Mouse (Mus musculus) v-Abl transformed pro-B cells (cell line): ENCODE measurements around the gene Mrps31.

Source experiments
- in situ Hi-C, 2 experiments: fragments of 400-800 bp; cut with MboI; formaldehyde crosslinking; loops; one replicate each; pipeline ENCODE4 v1.15.1; 2025; ENCODE audit not compliant: unreplicated experiment in 2 of 2

Mrps31 gene

DNA sequence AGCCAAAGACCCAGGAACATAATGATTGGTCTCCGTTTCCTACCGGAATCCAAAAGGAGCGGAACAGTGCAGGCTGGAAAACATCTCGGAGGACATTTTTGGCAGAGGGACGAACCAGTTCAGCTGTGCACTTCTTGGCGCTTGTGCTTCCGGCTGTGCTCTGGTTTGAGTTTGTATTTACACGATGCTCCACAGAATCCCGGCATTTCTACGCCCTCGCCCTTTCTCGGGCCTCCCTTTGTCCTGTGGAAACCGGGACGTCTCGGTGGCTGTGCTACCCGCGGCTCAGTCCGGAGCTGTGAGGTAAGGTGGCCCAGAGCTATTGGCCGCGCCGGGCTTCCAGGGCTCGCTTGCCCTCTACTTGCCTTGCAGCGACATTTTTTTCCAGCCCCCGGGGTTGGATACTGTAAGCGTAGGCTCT, at the start of gene Mrps31:
Mrps31 (plus strand) TSS at position 80 of the 421 bp plus-strand sequence.
- in situ Hi-C loops: loop anchor here in 1 of 2 experiments (5.0 kb wide), 1 partner anchor 214 kb away; no protein-coding TSS in a partner anchor

DNA sequence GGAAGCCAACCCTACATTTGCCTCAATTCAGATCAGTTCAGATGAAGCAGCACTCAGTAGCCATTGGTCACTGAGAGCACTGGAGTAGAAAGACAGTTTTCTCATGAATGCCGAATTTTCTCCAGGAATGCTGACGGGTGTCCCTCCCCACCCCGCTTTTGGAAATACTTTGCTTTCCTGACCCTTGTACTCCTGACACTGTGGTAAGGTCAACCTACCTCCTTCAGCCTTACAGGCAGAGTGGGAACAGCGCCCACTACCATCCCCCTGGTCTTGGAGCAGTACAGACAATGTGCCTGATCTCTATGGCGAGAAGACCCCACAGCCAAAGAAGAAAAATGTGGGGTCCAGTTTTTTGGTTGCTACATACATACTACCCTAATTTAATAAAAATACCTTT, 34.9 kb upstream of the Mrps31 start:
- in situ Hi-C loops: loop anchor here in 1 of 2 experiments (10.0 kb wide), 1 partner anchor 62 kb away; no protein-coding TSS in a partner anchor

DNA sequence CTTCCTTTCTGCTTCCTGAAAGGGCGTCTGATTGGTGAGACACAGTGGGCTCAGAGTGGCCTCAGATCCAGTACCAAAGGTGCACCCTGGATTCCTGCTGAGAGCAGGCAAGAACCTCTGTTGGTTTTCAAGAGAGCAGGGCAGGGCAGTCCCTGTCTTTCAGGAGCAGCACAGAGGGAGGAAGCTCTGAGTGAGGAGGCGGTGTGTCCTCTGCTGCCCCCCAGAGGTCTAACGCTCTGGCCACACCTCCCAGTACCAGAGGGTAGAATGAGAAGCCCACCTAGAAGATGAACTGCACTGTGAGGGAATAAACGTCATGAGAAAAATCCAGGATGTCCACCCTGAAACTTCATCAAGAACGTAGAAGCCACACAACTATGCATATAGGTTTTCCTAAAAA, 34.3 kb upstream of the Mrps31 start:
- in situ Hi-C loops: loop anchor here in 1 of 2 experiments (10.0 kb wide), 1 partner anchor 62 kb away; no protein-coding TSS in a partner anchor

DNA sequence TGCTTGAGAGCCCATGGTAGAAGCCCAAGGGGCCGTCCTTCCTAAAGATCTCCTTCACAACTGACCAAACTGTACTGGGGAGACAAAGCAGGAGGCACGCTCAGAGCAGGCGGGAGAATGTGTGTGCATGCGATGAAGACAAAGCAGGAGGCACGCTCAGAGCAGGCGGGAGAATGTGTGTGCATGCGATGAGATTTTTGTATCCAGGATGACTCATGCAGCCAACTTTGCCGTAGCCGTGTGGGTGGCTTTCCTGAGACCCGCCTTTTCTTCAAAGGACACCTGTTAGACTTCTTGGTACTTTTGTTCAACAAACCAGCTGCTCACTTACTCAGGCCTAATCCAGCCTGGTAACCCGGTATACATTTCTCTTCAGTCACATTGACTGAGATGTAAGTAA, 30.2 kb upstream of the Mrps31 start:
- in situ Hi-C loops: no loop called here

DNA sequence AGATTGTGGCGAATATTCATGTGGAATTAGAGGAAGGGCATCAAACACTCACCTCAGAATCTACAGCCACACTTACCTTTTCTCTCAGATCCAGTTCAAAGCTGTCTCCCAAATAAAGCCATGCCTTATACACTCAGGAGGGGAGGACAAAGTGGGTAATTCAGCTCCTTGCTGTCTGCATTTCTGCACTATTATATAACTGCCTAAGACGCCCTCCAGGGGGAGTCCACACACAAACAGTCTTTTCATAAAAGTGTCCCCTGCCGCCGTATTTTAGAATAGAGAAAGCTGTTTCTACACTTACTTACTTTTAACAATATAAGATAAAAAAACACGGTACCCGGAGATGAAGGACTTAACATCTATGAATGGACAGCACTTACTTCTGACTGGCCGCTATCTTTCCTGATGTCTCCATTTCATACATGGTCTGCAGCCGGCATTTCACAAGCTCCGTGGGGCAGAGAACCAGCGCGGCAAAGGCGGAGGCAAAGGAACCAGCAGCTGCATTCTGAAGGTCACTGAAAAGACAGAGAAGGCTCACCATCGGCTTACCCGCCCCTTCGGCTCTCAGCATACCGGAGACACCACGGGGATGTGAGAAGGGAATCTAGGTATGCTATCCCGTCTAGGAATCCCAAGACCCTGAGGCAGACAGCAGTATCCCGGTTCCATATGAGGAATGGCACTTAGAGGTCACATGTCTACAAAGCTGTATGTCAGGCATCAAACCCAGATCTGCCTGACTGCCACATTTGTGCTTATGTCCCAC, 28.2 kb upstream of the Mrps31 start:
- in situ Hi-C loops: no loop called here

DNA sequence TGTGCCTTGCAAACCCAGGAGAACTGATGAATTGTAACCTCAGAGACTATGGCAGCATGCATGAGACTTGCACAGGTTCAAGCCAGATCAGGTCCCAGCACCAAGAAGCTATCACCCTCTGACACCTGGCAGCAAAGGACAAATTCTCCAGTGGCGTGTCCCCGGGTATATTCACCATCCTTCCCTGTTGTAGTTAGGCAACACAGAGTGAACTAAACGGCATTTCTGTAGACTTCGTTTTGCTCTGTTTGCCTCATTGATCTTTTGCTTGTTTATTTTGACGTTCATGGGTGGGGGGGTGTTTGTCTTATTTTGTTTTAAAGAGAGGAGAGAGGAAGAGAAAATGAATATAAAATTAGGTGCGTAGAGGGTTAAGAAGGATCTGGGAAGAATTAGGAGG, 26.0 kb upstream of the Mrps31 start:
- in situ Hi-C loops: no loop called here

DNA sequence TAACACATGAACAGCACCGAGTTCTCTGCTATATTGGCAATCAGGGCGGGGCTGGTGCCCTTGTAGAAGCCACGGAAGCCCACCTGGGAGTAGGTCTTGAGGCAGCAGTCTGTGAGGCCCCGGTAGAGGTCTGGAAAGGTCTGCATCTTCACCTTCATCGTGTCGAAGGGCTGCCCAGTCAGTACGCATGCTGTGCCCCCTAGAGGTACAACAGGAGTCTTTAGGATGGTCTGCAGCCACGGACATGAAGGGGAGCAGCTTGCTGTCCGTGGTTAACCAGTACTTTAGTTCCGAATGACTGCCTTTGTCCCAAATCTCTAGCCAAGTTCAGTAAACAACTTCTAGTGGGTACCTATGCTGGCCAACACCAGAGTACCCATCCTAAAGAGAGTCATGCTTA, 21.3 kb upstream of the Mrps31 start:
- in situ Hi-C loops: no loop called here

DNA sequence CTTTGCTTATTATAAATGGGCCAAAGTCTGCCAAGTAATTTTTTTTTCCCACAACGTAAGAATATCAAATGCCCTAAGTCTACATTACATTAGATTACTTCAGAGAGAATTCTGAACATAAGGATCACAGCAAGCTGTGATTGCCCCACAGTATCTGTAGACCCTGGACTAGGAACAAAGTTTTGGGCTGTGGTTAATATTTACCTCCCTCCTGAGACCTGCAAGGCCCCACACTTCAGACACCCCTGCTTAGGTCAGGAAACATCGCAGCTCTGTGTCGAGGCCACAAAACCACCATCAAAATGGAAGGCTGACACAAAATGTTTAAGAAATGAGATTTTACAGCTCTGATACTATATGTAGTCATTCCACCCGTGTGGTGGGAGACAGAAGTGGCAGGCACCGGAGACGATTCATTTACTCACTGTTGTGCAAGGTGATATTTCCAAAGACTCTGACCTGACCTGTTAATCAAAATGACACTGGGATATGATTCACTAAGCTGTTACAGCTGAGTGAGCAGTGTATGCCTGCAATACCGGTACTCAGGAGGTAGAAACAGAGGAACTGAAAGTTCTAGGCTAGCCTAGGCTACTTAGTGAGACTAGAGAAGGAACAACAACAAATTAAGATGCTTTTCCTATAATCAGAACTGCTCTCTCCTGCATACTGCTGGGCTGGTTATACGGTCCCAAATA, 20.2 kb upstream of the Mrps31 start:
- in situ Hi-C loops: no loop called here

DNA sequence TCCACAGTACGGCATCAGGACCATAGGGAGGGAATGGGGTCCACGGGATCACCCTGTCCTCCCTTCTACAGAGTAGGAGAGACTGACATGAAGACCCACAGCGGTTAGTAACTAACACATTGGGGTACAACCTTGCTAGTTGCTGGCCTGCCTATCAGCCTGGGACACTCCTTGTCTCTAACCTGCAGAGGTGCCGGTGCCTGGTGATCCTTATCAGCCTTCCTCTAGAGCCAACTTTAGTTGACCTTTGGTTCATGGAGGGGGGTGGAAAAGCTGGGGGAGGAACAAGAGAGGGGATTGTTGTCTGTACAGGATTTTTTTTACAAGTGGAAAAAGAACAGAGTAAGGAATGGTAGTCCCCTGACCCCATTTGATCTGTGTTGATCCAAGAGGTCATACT, 16.7 kb upstream of the Mrps31 start:
- in situ Hi-C loops: no loop called here

DNA sequence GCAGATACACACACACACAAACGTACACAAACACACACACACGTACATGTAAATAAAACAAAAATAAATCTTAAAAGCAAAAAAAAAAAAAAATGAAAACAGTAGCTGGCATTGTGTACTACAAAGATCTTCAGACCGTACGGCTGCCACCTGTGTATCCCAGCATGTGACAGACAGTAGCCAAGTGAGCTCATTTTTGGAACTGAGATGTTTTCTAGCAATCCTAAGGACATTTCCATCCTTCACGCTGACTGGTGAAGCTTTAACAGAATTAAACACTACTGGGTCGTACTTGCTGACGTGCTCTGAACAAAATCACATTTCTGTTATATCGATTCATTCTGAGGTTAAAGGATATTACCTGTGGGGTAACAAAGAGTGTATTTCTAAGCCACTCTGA, 15.9 kb upstream of the Mrps31 start:
- in situ Hi-C loops: no loop called here

DNA sequence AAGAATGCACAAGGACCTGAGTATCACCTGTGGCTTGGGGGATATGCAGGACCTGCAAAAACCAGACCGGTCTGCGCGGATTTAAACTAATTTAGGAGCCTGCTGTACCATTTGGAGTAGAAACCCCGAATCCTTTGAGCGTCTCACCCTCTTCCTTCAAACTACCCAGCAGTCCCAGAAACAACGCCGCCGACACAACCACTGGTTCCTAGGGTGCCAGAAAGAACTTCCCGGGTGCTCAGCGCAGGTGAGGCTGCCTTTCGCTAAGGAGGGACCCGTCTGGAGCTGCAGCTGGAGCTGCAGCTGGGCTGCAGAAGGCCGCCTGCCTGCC, 13.4 kb upstream of the Mrps31 start:
- in situ Hi-C loops: no loop called here

DNA sequence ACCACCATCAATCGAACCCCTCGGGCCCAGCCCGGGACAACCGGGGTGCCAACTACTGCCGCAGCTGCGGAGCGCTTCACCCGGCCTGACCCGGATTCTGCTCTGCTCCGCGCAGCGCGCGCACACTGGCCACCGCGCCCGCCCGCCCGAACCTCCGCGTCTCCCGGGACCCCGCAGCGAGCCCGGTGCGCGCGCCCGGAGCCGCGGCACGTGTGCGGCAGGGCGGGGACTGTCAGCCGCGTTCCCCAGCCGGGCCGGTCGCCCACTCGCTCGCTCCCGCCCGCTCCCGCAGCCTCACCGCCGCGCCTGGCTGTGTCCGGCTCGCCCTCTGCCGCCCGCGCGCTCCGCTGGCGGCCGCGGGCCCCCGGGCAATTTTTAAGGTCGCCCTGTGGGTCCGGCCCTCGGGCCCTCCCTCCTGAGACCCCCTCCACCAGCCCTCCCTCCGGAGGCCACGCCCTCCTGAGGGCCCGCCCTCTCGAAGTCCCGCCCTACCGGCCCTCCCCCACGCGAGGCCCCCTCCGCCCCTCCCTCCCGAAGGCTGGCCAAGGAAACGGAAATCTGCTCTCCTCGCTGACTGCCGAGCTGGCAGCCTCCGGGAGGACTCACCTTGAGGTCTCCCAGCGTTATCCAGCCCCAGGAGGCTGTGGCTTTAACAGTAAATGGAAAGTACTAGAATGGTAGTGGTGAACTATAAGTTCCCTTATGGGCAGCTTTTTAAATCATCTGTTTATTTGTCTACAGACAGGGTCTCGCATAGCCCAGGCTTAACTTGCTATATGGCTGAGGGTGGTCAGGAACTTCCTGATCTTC, 12.8 kb upstream of the Mrps31 start, which contains the start of gene Slc25a15:
Slc25a15 (minus strand) TSS at position 456 of the 810 bp plus-strand sequence.
- in situ Hi-C loops: no loop called here

DNA sequence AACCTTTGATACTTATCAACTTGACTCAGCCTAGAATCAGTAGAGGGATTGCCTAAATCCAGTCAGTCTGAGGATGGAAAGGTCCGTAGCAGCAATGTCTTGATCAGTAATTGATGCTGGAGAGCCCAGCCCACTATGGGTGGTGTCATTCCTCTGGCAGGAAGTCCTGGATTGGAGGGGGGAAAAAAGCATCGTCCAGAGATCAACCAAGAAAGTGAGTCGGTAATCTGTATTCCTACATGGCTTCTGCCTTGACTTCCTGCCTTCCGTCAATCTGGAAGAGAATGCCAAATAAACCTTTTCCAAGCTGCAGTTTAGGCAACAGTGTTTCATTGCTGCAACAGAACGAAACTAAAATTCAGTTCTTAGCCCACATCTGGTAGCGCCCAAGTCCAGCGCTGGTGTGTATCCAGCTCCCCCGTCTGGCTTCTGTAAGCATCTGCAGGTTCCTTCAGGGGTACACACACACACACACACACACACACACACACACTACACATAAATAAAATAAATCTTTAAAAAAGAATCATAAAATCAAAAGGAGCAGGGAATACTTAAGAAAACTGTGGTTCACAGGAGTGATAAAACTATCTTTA, 11.8 kb upstream of the Mrps31 start:
- in situ Hi-C loops: no loop called here

DNA sequence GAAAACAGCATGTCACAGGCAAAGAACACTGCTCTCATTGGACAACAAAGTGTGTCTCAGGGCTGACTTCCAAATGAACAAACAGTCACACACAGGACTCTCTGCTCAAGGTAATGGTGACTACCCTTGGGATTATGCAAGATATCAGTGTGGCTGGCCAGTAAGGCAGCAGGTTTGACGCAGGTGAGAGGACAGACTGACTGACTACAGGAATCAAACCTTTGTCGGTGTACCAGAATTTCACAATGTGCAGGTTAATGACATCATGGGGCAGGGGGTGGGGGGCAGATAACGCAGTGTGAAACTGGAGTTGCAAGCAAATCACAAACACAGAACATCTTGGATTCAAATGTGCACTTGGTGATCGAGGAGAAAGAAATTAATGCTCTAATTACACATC, 10.6 kb upstream of the Mrps31 start:
- in situ Hi-C loops: no loop called here

DNA sequence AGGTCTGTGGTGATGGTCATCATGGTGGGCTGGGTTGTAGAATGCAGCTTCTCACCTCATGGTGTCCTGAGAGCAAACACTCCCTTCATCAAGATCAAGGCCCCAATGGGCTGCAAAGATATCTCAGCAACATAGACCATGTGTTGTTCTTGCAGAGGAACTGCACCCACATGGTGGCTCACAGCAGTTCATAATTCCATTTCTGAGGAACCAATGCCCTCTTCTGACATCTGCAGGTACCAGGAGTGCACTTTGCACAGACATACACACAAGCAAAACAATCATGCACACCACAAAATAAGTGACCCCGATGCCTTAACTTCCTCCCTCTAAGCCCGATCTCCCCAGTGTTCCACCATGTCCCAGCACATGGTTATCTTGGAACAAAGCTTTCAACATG, 7.9 kb upstream of the Mrps31 start:
- in situ Hi-C loops: no loop called here

DNA sequence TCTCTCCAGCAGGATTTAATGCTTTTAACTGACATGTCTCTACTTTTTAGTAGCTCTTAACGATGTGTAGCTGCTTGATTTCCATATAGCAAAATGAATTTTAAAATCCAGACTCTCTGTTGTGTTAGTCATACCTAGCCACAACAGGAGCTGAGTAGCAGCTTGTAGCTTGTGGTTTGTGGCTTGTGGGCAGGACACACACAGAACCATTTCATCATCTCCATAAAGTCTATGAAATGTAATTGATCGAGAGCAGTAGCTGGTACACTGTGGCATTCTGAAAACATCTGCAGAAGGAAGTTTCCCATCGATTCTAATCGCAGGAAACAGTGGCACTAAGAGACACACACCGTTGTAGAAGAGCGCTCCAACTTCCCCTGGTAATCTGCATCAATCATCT, 5.4 kb upstream of the Mrps31 start:
- in situ Hi-C loops: no loop called here

DNA sequence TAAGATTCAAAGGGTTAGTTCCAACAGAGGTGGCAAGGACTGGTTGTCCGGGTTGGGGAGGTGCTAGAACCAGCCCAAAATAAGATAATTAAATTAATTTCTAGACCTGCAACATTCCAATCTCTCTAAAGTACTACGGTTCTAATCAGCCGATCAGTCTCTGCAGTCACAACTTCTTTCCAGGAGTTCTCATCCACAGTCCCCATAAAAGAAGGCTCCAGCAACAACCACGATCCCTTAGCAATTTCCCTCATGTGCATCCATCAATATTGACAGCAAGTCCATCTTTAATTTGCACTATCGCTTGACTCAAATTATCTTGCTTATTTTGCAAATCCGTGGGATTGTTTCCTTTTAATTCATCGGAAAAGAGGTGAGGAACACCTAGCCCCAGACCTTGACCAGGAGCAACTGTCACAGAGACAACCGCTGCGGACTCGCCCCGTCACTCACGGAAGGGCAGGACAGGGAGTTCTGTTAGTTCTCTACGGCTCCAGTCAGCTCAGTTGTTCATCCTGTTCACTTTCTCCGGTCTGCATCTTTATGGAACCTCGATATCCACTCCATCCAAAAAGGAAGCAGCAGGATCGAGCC, 376 bp upstream of the Mrps31 start:
- in situ Hi-C loops: loop anchor here in 1 of 2 experiments (5.0 kb wide), 1 partner anchor 213 kb away; no protein-coding TSS in a partner anchor

DNA sequence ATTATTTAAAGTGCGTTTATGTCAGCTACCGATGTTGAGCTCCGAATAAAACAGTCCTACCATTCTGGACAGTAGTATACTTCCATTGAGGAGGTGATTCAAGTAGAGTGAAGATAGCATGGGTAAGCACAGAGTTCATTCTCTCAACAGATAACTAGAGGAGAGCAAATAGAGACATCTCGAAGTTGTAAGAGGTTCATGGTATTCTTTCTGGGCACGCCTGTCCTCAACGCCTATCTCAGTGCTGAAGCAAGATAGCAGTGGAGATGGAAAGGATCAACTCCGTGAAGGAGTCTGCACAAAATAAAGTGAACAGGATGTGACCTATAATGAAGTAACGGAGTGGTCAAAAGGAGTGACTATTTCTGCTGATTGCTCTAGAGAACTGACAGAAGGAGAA, 810 bp downstream of the Mrps31 start:
- in situ Hi-C loops: loop anchor here in 1 of 2 experiments (5.0 kb wide), 1 partner anchor 215 kb away; no protein-coding TSS in a partner anchor
